Mouse (Mus musculus) brain, adult 2 months (tissue): ENCODE data around the gene Scaf1.

Experiments
- DNase-seq: peaks from one replicate; pipeline ENCODE4 v3.0.0; 2011; ENCODE audit warnings: low read depth, low spot score

Gene Scaf1

GRCm38 (mm10) chr7:45014096-45014451 is 2.1 kb downstream of the Scaf1 start:
- DNase-seq, result no peak

- no peak for DNase-seq
Measured at GRCm38 (mm10) chr7:45013366-45014095, 2.6 kb downstream of the Scaf1 start.

- no peak for DNase-seq
Measured at GRCm38 (mm10) chr7:45012824-45013223, 3.3 kb downstream of the Scaf1 start.

DNA sequence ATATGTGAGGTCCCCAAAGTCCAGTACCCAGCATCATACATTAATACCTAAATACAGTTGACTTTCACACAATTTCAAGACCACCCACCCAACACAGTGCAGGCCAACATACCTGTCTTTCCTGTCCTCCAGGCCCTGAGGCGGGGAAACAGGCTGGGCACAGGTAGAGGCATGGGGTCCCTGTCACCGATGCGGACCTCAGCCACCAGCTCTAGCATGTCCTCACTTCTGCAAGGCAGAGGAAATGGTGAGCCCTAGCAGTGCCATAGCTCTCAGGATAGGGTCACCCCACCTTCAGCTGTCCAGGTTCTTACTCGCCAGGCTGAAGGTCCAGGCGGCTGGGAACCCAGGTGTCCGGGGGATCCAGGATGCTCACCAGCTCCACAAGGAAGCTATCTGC is 4.2 kb downstream of the Scaf1 start:
- no peak for DNase-seq

DNA sequence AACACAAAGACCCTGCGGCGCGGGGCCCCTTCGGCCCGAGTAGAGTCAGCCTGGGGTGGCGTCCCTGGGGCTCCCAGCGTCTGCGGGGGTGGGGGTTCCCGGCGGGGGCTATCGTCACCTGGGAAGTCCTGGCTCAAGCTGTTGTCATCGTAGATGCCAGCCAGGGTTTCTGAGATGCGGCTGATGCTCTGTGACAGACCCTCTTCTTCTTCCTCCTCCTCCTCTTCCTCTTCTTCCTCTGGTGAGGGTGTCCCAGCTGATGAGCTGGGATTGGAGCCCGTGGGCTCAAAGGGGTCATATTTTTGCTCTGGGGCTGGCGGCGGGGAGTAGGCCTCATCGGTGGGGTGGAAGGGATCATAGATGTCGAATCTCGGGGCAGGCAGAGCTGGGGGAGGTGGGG is 7.8 kb downstream of the Scaf1 start:
- DNase-seq, result no peak

DNA sequence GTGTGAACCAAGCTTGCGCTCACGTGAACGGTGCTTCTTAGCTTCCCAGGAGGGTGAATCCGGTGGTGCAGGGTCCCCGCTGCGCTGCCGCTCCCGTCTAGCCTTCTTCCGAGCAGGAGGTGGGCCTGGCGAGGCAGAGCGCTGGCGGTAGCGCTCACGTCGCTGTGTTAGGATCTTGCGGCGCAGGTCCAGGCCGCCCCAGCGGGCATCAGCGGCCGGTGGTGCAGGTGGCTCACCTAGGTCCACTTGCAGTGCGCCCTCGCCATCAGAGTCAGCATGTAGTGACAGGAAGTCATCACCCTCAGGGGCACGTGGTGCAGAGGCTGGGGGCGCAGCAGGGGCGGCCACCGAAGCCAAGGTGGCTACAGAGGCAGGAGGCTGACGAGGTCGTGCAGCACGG is 8.3 kb downstream of the Scaf1 start:
- no peak for DNase-seq

DNA sequence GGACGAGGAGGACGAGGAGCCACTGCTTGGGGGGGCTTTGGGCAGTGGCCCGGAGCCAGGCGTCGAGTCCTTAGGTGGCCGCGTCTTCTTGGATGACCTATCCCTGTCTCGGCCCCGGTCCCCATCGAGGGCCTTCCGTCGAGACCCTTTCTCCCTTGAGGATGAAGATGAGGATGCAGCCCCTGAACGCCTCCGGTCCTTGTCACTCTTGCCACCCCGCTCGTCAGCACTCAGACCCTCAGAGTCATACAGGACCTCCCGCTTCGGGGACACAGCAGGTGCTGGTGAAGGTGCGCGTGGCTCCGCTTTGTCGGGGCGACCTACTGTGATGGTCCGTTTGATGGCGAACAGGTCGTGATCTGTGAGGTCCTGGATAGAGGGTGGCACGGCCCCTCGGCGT is 9.0 kb downstream of the Scaf1 start:
- DNase-seq, result no peak

DNA sequence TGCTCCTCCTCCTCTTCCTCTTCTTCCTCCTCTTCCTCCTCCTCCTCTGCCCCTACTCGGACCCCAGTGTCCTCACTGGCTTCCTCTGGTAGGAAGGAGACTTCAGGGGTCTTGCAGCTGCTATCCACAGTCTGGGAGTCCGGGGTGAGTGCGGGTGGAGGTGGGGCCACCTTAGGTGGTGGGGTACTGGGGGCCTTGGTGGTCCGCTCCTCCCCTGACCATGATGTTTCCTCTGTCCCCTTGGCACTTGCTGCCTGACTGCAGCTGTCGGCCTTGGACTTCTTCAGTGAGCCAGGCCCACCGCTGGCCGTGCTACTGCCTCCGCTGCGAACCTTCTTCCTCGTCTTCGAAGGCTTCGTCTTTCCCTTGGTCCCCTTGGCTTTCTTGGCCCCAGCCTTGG is 9.7 kb downstream of the Scaf1 start:
- DNase-seq, result no peak

GRCm38 (mm10) chr7:45005321-45005992 is 10.7 kb downstream of the Scaf1 start:
- no peak for DNase-seq

DNA sequence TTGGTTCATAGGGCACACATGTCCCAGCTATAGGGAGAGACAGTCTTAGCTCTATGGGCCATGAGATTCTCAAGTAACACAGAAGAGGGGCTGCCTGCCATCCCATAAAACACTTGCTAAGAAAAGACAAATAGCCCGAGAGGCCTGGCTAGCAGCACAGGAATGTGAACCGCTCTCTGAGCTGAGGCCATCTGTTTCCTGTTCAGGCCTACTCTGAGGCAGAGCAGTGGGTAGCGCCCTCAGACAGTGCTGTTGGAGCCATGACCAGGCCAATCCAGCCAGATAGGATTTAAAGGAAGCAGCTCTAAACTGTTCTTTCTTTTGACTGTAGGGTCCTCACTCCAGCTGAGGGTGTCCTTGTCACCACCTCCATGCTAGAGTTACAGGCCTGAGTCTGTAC is 11.6 kb downstream of the Scaf1 start:
- no peak for DNase-seq

DNA sequence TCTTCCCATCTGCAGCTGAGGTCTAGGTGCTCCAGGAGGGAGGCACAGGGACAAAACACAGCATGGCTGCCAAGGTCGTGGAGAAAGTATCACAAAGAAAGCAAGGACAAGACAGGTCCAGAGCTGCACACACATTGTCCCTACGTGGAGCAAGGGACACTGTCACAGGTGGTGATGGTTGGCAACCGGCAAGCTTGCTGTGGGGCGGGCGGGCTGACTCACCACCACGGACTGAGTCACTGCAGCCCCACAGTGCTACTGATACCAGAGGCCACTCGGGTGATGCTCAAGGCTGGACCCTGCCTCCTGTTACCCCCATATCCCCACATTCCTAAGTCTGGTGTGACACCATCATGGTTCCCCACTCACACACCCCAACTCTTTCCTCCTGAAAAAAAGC is 13.7 kb downstream of the Scaf1 start:
- peak; percentile 71 for DNase-seq

DNA sequence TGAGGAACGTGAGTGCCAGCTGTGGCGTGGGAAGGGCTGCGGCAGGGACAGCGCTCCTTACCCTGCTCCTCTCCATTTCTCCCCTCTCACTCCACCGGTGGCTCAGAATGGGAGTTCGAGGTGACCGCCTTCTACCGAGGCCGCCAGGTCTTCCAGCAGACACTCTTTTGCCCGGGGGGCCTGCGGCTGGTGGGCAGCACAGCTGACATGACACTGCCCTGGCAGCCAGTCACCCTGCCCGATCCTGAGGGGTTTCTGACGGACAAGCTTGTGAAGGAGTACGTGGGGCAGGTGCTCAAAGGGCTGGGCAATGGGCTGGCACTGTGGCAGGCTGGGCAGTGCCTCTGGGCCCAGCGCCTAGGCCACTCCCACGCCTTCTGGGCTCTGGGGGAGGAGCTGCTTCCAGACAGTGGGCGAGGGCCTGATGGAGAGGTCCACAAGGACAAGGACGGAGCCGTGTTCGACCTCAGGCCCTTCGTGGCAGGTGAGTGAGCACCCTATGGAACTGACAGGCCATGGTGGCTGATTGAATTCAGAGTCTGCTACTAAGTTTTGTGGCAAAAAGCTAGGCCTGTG is 15.5 kb downstream of the Scaf1 start:
- DNase-seq, result no peak

DNA sequence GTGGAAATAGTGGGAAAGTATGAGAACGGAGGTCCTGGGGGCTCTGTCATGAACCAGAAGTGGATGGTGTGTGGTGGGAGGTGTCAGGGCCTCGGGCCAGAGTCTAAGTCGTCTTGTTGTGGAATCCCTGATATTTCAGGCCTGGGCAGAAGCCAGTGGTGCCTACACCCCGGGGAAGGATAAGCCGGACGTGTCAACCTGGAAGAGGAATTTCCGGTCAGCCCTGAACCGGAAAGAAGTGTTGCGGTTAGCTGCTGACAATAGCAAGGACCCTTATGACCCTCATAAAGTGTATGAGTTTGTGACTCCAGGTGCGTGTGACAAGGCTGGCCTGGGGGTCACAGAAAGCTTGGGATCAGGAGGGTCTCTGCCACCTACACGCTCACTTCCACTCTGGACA is 16.4 kb downstream of the Scaf1 start:
- DNase-seq, result no peak

DNA sequence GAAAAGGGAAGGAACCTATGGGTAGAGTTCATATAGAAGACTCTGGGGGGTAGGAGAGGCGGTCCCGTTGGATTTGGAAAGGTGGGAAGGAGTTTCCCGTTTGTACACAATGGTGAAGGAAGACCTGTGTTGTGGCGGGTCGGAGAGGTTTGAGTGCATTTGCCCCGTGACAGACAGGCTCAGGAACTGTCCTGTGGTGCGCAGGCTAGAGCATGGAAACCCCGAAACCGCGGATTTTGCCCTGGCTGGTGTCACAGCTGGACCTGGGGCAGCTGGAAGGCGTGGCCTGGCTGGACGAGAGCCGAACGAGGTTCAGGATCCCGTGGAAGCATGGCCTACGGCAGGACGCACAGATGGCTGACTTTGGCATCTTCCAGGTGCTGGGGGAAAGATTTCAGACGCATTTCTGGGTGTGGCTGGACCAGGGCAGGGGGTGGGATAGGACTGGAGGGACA is 17.6 kb downstream of the Scaf1 start, which contains the start of gene Bcl2l12:
Gene Bcl2l12, minus strand, starts transcription at position 212 of the 455 bp plus-strand sequence.
- peak; percentile 48 for DNase-seq

DNA sequence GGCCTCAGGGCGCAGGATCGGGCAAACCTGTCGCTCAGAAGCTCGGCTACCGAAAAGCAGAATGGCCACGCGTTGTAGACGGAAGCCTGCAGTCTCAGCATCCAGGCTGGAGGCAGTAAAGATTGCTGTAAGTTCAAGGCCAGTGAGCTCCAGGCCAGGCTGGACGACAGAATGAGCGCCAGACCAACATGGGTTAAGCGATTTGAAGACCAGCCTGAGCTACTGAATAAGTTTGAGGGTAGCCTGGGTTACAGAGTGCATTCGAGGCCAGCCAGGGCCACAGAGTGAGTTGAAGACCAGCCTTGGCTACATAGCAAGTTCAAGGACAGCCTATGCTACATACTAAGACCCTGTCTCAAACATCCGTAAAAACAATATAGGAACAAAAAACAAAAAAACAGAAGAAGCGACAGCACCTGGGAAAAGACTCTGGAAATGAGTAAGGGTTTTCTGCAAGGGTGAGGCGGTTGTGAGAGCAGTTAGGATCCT is 18.2 kb downstream of the Scaf1 start:
- DNase-seq, result no peak

GRCm38 (mm10) chr7:44997231-44997939 is 18.8 kb downstream of the Scaf1 start, which contains the start of gene Irf3:
Irf3 (plus strand) TSS chr7:44997648.
- peak; percentile 99 for DNase-seq

DNA sequence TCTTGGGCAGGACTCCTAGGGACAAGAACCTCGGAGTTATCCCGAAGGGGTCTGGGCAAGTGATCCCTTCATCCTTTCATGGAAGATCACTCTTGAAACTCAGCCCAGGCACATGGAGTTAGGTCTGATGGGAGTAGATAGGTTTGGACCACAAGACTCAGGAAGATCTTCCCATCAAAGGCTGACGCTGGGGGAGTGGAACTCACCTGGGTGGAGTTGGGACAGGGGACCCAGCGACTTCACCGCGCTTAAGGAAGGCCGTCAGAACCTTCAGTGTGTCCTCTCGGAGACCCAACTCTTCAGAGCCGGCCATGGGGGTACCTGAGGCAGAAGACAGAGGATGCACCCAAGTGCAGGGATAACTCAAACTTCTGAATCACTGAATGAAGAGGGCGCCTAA is 19.5 kb downstream of the Scaf1 start:
- DNase-seq, result no peak

- no peak for DNase-seq
Measured at GRCm38 (mm10) chr7:44986879-44987718, 29.1 kb downstream of the Scaf1 start.

GRCm38 (mm10) chr7:44986192-44986878 is 29.8 kb downstream of the Scaf1 start, which contains the start of gene Prmt1:
Prmt1 (minus strand) TSS chr7:44986568.
- peak; percentile 100 for DNase-seq

GRCm38 (mm10) chr7:44985595-44986191 is 30.5 kb downstream of the Scaf1 start:
- DNase-seq, result peak; percentile 64
